Mouse (Mus musculus) gastrocnemius, postnatal 25 days (tissue): ENCODE data around the gene Fam84a. TPM values are rescaled to one million over a fixed set of nuclear protein-coding genes. Genes with fewer than 3 reads are reported as not detected.

Experiments
- DNase-seq: peaks from one replicate; pipeline ENCODE4 v3.0.0; 2022
- long read RNA-seq, 2 experiments: library from polyadenylated mRNA; stranded (forward); transcript quantifications; one replicate each; pipeline ENCODE4 v2.0.0; 2021
- total RNA-seq, 2 experiments: library from RNA; stranded (reverse); gene quantifications; 1 replicate in 1 of 2; 2 replicates in 1 of 2; pipeline ENCODE4 v1.2.3; 2021

Gene Fam84a
- under 1 TPM; 0.05 to 0.38 TPM for total RNA-seq
- long read RNA-seq, experiment 1 = 0 reads
- long read RNA-seq, experiment 2 = 0 reads

GRCm38 (mm10) chr12:14151921-14152320, at the start of gene Fam84a:
Gene Fam84a (minus strand): TSS chr12:14152054.
- DNase-seq = peak; percentile 64

- no peak for DNase-seq
These were observed 43.6 kb upstream of the Fam84a start for GRCm38 (mm10) chr12:14195479-14195878.

GRCm38 (mm10) chr12:14186689-14187195, 34.9 kb upstream of the Fam84a start:
- no peak for DNase-seq

- no peak for DNase-seq
These were observed 13.9 kb upstream of the Fam84a start for GRCm38 (mm10) chr12:14165713-14166112.

- DNase-seq = no peak
These were observed 13.1 kb upstream of the Fam84a start for GRCm38 (mm10) chr12:14164936-14165335.

GRCm38 (mm10) chr12:14152426-14152825, 572 bp upstream of the Fam84a start:
- peak; percentile 8 for DNase-seq

GRCm38 (mm10) chr12:14150936-14151631, 770 bp downstream of the Fam84a start:
- no peak for DNase-seq

GRCm38 (mm10) chr12:14150568-14150909, 1.3 kb downstream of the Fam84a start:
- no peak for DNase-seq

GRCm38 (mm10) chr12:14149843-14150567, 1.8 kb downstream of the Fam84a start:
- peak; percentile 20 for DNase-seq

- no peak for DNase-seq
These were observed 2.6 kb downstream of the Fam84a start for GRCm38 (mm10) chr12:14149022-14149842.

- DNase-seq = no peak
These were observed 14.8 kb downstream of the Fam84a start for GRCm38 (mm10) chr12:14137046-14137445.

GRCm38 (mm10) chr12:14114730-14115129, 37.1 kb downstream of the Fam84a start:
- no peak for DNase-seq

GRCm38 (mm10) chr12:14096944-14097343, 54.9 kb downstream of the Fam84a start:
- DNase-seq = no peak
